Mouse (Mus musculus) cerebellum, adult 2 months (tissue): ENCODE data around the gene Nudt15. TPM values are rescaled to one million over a fixed set of nuclear protein-coding genes. Genes with fewer than 3 reads are reported as not detected.

Experiments
- DNase-seq, 2 experiments: peaks; one replicate each; pipeline ENCODE4 v3.0.0; 2021
- H3K27ac ChIP-seq: fragments of 200-500 bp; 2 replicates; pipeline ENCODE4 v1.5.1; 2012; ENCODE audit warnings: low read length, control low read depth, inconsistent platforms; ENCODE audit not compliant: insufficient read depth
- H3K27me3 ChIP-seq: fragments of 200-500 bp; 2 replicates; pipeline ENCODE4 v1.6.1; 2012; ENCODE audit warnings: inconsistent platforms, mild to moderate bottlenecking, low read length, moderate library complexity; ENCODE audit not compliant: control insufficient read depth, insufficient read depth
- H3K4me1 ChIP-seq: fragments of 200-500 bp; 2 replicates; pipeline ENCODE4 v1.6.1; 2011; ENCODE audit warnings: low read length; ENCODE audit not compliant: control insufficient read depth, insufficient read depth
- H3K4me3 ChIP-seq: fragments of 200-500 bp; replicated peaks from 2 replicates; pipeline ENCODE3; 2011; ENCODE audit warnings: mild to moderate bottlenecking, low read depth, low read length, control low read depth; ENCODE audit not compliant: insufficient read depth
- CTCF ChIP-seq: fragments of 200-500 bp; IDR thresholded peaks from 2 replicates; pipeline ENCODE4 v1.5.1; 2011; ENCODE audit warnings: low read depth, mild to moderate bottlenecking, control low read depth, low read length, moderate library complexity, borderline replicate concordance; ENCODE audit not compliant: insufficient read depth
- POLR2A ChIP-seq: fragments of 200-500 bp; IDR thresholded peaks from 2 replicates; pipeline ENCODE4 v1.6.1; 2011; ENCODE audit warnings: low read length, control low read depth, borderline replicate concordance; ENCODE audit not compliant: insufficient read depth
- WGBS: fragments of 180-500 bp; shearing (Covaris S2); methylation state at CpG from one replicate; pipeline ENCODE4 v1.1.7; 2018; 5-methylcytosine and 5-hydroxymethylcytosine counted together
- polyA plus RNA-seq: library from polyadenylated mRNA; depleted of rRNA; stranded (reverse); fragments of >200 nt; gene quantifications from 2 replicates; pipeline ENCODE4 v1.2.3, GENCODE M21; 2012

Gene Nudt15
- polyA plus RNA-seq, 1 experiment: 5.0 TPM

DNA sequence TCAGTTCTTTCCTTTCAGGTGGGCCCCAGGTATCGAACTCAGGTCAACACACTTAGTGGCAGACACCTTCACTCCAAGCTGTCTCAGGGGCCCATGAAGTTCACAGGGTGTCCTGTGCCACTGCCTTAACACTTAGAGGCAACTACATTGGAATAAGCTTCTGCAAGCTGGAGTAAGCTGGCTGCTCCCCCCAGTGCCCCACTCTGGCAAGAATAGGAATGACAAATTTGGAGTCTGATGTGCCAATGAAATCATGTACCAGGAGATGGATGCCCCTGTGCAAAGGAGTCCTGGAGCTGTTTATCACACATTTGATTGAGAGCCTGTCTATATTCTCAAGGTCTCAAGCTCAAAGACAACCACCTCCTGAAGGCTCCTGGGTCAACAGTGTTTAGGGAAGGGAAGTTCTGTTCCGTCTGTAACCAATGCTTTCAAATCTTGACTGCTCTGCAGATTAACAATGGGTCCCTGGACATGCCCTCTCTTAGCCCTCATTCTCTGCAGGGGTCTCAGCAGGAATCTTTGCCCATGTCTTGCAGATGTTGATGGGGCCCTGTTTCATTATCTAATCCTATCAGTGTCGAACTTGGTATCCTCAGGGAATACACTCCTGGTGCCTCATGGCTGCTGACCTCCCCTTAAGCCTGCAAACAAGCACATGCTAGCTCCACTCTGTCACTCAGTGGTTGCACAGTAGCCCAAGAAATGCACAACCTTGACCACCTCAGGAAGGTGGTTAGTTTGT, 63.5 kb downstream of the Nudt15 start:
- 79% methylated on average over 3 of the region's 3 CpGs for WGBS
- no peak overlapping the region for H3K4me3 ChIP-seq
- DNase-seq: no peak
- TF ChIP-seq POLR2A: no peak
- peak; percentile 16; the same call in 1 of the 2 replicates for TF ChIP-seq CTCF
- no peak overlapping the region for H3K27ac ChIP-seq
- no peaks in the 10 kb centered on the region for H3K27me3 ChIP-seq
- H3K4me1 ChIP-seq: no peaks in the 10 kb centered on the region

GRCm38 (mm10) chr14:73483516-73484229, 64.4 kb downstream of the Nudt15 start:
- no peaks in the 10 kb centered on the region for H3K4me1 ChIP-seq
- H3K4me3 ChIP-seq: no peak overlapping the region
- DNase-seq: no peak
- WGBS: 82% methylated on average over 5 of the region's 5 CpGs
- no peaks in the 10 kb centered on the region for H3K27me3 ChIP-seq
- no peak overlapping the region for H3K27ac ChIP-seq
- no peak for TF ChIP-seq CTCF
- no peak for TF ChIP-seq POLR2A

- Histone ChIP-seq H3K4me1 (peaks cover 4% of the 10 kb centered on the region; the same call in 1 of the 2 replicates), H3K4me3 (no peak overlapping the region), H3K27me3 (no peaks in the 10 kb centered on the region), H3K27ac (no peak overlapping the region)
- 77% methylated on average over 1 of the region's 1 CpGs for WGBS
- DNase-seq: no peak
- TF ChIP-seq CTCF (no peak), POLR2A (no peak)
Observed at GRCm38 (mm10) chr14:73479771-73480170, 68.3 kb downstream of the Nudt15 start.

DNA sequence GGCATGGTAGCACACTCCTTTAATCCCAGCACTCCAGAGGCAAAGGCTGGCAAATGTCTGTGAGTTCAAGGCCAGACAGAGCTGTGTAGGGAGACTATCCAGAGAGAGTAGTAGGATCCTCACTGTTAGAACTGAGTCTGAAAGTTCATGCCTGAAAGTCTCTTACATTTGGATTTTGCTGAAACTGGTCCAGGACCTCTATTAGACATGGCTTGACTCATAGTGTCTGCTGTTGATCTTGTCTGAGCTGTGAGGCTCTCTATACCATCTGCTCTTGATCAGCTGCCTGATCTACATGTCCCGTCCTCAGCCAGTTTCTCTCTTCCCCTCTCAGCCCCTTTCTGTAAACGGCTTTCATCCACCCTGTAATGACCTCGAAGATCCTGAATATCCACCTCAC, 69.7 kb downstream of the Nudt15 start:
- DNase-seq: no peak
- H3K27ac ChIP-seq: no peak overlapping the region
- no peaks in the 10 kb centered on the region for H3K27me3 ChIP-seq
- WGBS: 55% methylated on average over 3 of the region's 3 CpGs
- H3K4me1 ChIP-seq: peaks cover 9% of the 10 kb centered on the region; the same call in 1 of the 2 replicates
- no peak for TF ChIP-seq CTCF
- TF ChIP-seq POLR2A: no peak
- H3K4me3 ChIP-seq: no peak overlapping the region

GRCm38 (mm10) chr14:73477077-73477476, 71.0 kb downstream of the Nudt15 start:
- Histone ChIP-seq H3K27ac (no peak overlapping the region), H3K27me3 (no peaks in the 10 kb centered on the region), H3K4me3 (no peak overlapping the region), H3K4me1 (peaks cover 12% of the 10 kb centered on the region; the same call in 1 of the 2 replicates)
- TF ChIP-seq CTCF (no peak), POLR2A (no peak)
- DNase-seq: no peak
- WGBS: 94% methylated on average over 10 of the region's 10 CpGs

DNA sequence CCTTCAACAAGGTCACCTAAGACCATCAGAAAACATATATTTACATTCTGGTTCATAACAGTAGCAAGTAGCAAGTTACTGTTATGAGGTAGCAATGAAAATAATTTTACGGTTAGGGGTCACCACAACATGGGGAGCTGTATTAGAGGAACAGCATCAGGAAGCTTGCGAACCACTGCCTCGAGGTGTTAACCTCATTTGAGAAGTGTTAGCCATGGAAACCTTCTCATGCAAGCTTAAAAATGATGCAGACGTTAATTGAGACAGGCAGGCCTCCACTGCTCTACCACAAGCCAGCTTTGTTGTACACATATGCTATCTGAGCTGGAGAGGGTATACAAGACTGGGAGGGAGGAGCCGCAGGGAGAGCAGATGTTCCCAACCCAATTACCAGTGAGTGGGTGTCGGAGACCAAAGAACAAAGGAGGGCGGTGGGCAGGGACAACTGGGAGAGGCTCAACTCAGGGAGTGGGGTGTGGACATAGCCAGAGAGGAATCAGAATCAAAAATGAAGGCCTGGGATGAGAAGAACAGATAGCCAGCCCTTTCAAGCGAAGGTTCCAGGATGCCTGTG, 71.6 kb downstream of the Nudt15 start:
- no peaks in the 10 kb centered on the region for H3K27me3 ChIP-seq
- H3K4me3 ChIP-seq: no peak overlapping the region
- peaks cover 12% of the 10 kb centered on the region; the same call in 1 of the 2 replicates for H3K4me1 ChIP-seq
- TF ChIP-seq CTCF (no peak), POLR2A (no peak)
- 71% methylated on average over 8 of the region's 8 CpGs for WGBS
- no peak for DNase-seq
- H3K27ac ChIP-seq: no peak overlapping the region

GRCm38 (mm10) chr14:73475506-73475905, 72.5 kb downstream of the Nudt15 start:
- TF ChIP-seq POLR2A: no peak
- no peak for TF ChIP-seq CTCF
- Histone ChIP-seq H3K4me3 (no peak overlapping the region), H3K27ac (no peak overlapping the region), H3K27me3 (no peaks in the 10 kb centered on the region), H3K4me1 (peaks cover 12% of the 10 kb centered on the region; the same call in 1 of the 2 replicates)
- peak; percentile 20 to 27 for DNase-seq
- WGBS: 31% methylated on average over 7 of the region's 7 CpGs
